Mouse (Mus musculus): ENCODE data around the gene Radil.

- TF ChIP-seq CTCF (conservative IDR thresholded peaks at IDR 0.05 in 1 of 2, IDR thresholded peaks at IDR 0.05 in 1 of 2; ENCODE audit: low read depth in 2 of 2, low read length in 2 of 2) (no peak), POLR2A (IDR thresholded peaks at IDR 0.05; ENCODE audit: low read depth, low read length) (no peak), TBP (conservative IDR thresholded peaks at IDR 0.05; ENCODE audit: low read depth, low read length) (no peak), KAT2A (IDR thresholded peaks at IDR 0.05; ENCODE audit: insufficient replicate concordance, low read length) (no peak), EP300 (IDR thresholded peaks at IDR 0.05; ENCODE audit: low read length) (no peak), CHD2 (IDR thresholded peaks at IDR 0.05; ENCODE audit: low read length) (no peak), ZMIZ1 (IDR thresholded peaks at IDR 0.05; ENCODE audit: low read depth, low read length) (no peak), ELF1 (IDR thresholded peaks at IDR 0.05; ENCODE audit: low read depth, low read length) (no peak), SMC3 (IDR thresholded peaks at IDR 0.05; ENCODE audit: low read depth, low read length) (no peak), GABPA (IDR thresholded peaks at IDR 0.05; ENCODE audit: insufficient replicate concordance, low read depth, low read length) (no peak), ZNF384 (IDR thresholded peaks at IDR 0.05; ENCODE audit: low read depth, low read length) (no peak)
These were observed 105.2 kb downstream of the Radil start for GRCm38 (mm10) chr5:142445709-142446108.
